Mouse (Mus musculus) urinary bladder, postnatal 0 days (tissue): Measurements from ENCODE around the gene CN725425. TPM values are rescaled to one million over a fixed set of nuclear protein-coding genes. Genes with fewer than 3 reads are reported as not detected.

Source experiments
- polyA plus RNA-seq: library from polyadenylated mRNA; unstranded; fragments of >200 nt; fragmentation: Nextera tagmentation; extraction: Ambion mirVana; gene quantifications from 2 replicates; pipeline ENCODE4 v1.2.1, GENCODE M21; 2015

Gene CN725425
- not detected in 2 replicates for polyA plus RNA-seq

DNA sequence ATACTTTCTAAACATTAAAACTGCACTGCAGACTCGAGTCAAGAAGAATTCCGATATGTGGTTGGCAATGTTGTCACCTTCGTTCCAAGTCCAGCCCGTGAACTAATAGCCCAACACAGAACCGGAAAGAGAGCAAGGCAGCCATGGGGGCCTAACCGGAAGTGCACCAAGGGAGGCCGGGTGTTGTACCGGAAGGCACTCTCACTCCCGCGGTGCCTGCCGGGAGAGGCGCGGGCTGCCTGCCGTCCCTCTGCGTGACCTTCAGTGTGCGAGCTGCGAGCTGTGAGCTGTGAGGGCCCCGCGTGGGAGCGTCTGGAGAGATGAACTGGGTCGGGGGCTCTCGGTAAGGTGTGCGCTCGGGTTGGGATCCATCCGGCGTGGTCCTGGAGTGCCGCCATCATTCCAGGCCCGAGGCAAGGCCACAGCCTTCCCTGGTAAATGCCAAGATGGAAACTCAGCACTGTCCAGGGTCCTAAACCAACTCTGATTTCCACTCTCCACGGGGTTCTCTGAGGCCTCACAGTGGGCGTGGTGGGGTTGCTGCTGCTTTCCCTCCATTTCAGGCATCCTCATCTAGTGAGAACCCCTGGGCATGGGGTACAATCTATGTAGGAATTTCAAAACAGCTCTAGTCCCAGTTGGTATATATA is at the start of gene CN725425:
Gene CN725425 (plus strand): TSS at position 239 of the 650 bp plus-strand sequence.

DNA sequence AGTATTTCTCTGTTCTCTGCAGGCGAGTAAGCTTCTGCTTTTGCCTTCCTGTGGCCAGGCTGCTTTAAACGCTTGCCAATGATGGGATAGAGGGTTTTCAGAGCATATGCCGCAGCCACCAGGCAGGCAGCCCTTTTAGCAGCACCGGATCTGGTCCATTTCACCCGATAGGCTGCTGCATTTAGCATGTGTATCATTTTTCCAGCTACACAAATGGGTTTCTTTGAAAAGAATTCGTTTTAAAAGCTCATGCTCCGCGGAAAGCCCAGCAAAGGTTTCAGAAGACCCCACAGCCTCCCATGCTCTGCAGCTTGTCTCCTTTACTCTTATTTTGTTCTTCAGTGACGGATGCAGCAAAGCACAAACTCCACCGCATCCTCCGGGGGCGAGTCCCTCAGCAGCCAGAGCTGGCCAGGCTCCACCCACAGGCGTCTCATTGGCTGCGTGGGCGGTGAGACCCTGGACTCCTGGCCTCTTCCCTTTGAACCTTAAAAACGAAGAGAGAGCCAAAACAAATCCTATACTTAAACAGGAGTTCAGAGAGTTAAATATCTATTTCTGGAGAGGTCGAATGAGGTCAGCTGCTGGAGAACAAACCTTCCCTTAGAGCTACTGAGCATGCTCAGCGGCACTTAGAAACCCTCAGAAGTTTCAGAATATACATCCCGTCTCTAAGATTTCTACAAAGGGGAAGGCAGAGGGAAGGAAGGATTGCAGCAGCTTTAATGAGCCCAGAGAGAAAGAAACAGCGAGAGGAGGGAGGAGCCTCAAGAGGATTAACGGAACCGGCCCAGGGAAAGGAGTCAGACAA is 7.7 kb upstream of the CN725425 start, which contains the start of gene Abcd2:
Gene Abcd2 (minus strand): TSS at position 388 of the 811 bp plus-strand sequence.

Other genes starting within 250 kb of the CN725425 start
- gene Kif21a, start 149.5 kb upstream of the CN725425 start, polyA plus RNA-seq: 3.4 and 3.8 TPM in 2 replicates
- 0.72 and 1.6 TPM in 2 replicates for gene Abcd2, start 7.7 kb upstream of the CN725425 start, polyA plus RNA-seq